Mouse (Mus musculus): ENCODE data around the gene Gm28269. TPM values are rescaled to one million over a fixed set of nuclear protein-coding genes. Genes with fewer than 3 reads are reported as not detected.

The Gm28269 gene
- polyA plus RNA-seq, 1 experiment from 2014 or later: not detected

Other genes starting within 250 kb of the Gm28269 start
- not detected in 2 replicates for gene Slc6a14, start 30.2 kb downstream of the Gm28269 start, polyA plus RNA-seq (2015; fragmentation: Nextera tagmentation; extraction: Ambion mirVana)

Measured in liver, embryonic 16.5 days (tissue).